Mouse (Mus musculus) small intestine, adult 2 months (tissue): ENCODE measurements around the gene Ntf5.

Experiments used
- CTCF ChIP-seq: fragments of 200-500 bp; IDR thresholded peaks from 2 replicates; pipeline ENCODE4 v1.5.1; 2012; ENCODE audit warnings: low read depth, mild to moderate bottlenecking, control low read depth, inconsistent platforms, low read length, moderate library complexity, mixed read lengths; ENCODE audit not compliant: insufficient replicate concordance, insufficient read length; ENCODE audit errors: extremely low read depth
- POLR2A ChIP-seq: fragments of 200-500 bp; IDR thresholded peaks from 2 replicates; pipeline ENCODE4 v1.6.1; 2012; ENCODE audit warnings: low read depth, mild to moderate bottlenecking, control low read depth, inconsistent platforms, low read length, moderate library complexity

DNA sequence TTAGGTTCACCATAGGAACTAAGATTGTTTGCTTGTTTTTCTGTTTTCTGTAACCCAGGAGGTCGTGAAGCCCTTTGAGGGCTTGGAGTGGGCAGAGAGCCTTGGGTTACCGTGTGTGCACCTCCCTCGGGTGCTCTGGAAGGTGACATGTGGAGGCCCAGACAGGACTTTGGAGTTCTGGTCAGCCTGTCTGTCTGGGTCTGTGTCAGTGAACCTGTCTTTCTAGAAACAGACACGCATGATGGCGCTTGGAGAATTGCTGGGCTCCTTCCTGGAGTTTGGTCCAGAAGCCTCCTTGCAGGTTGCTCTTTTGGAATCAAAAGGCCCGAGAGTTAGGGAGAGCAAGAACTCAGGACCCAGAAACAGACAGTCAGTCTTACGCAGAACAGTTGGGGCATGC is 46.9 kb downstream of the Ntf5 start:
- no peak for TF ChIP-seq POLR2A
- no peak for TF ChIP-seq CTCF
